Mouse (Mus musculus): ENCODE results near the gene Slc35d3. TPM values are rescaled to one million over a fixed set of nuclear protein-coding genes. Genes with fewer than 3 reads are reported as not detected.

Slc35d3 gene
- polyA plus RNA-seq, 1 experiment from 2014 or later: 2.4 TPM

GRCm38 (mm10) chr10:19849771-19850365, 1.4 kb downstream of the Slc35d3 start:
- under 1% methylated on average over 31 of the region's 32 CpGs for WGBS
- Histone ChIP-seq H3K9me3 (ENCODE audit: control insufficient read depth, low read length) (no peaks in the 10 kb centered on the region), H3K4me2 (ENCODE audit: low read length) (peak overlapping the region; percentile 99), H3K4me1 (ENCODE audit: control insufficient read depth, insufficient read depth, low read depth, low read length) (peaks cover 24% of the 10 kb centered on the region), H3K4me3 (ENCODE audit: low read length) (peak overlapping the region; percentile 63), H3K27ac (ENCODE audit: low read depth, low read length) (no peak overlapping the region), H3K27me3 (replicated peaks; ENCODE audit: control insufficient read depth, insufficient read depth, low read length) (peaks cover 39% of the 10 kb centered on the region), H3K9ac (ENCODE audit: low read depth, low read length) (peak overlapping the region; percentile 61), H3K36me3 (ENCODE audit: control insufficient read depth, insufficient read depth, low read length) (no peaks in the 10 kb centered on the region)
- ATAC-seq: peak; percentile 63

- H3K4me1 ChIP-seq (ENCODE audit: control insufficient read depth, insufficient read depth, low read depth, low read length): peaks cover 24% of the 10 kb centered on the region
- H3K36me3 ChIP-seq (ENCODE audit: control insufficient read depth, insufficient read depth, low read length): no peaks in the 10 kb centered on the region
- no peak overlapping the region for H3K27ac ChIP-seq (ENCODE audit: low read depth, low read length)
- 7% methylated on average over 44 of the region's 44 CpGs for WGBS
- H3K27me3 ChIP-seq (replicated peaks; ENCODE audit: control insufficient read depth, insufficient read depth, low read length): peaks cover 34% of the 10 kb centered on the region
- ATAC-seq: peak; percentile 40; the same call in 1 of the 2 replicates
- peak overlapping the region; percentile 99 for H3K4me2 ChIP-seq (ENCODE audit: low read length)
- no peak overlapping the region for H3K9ac ChIP-seq (ENCODE audit: low read depth, low read length)
- H3K4me3 ChIP-seq (ENCODE audit: low read length): peak overlapping the region; percentile 63
- no peaks in the 10 kb centered on the region for H3K9me3 ChIP-seq (ENCODE audit: control insufficient read depth, low read length)
These were observed 2.1 kb downstream of the Slc35d3 start for GRCm38 (mm10) chr10:19848928-19849770.

- 91% methylated on average over 5 of the region's 5 CpGs for WGBS
- H3K4me1 ChIP-seq (ENCODE audit: control insufficient read depth, insufficient read depth, low read depth, low read length): no peaks in the 10 kb centered on the region
- no peak for ATAC-seq
These were observed 11.4 kb downstream of the Slc35d3 start for GRCm38 (mm10) chr10:19839836-19840235.

GRCm38 (mm10) chr10:19835887-19836710, 15.2 kb downstream of the Slc35d3 start:
- WGBS: 49% methylated on average over 8 of the region's 8 CpGs
- H3K27ac ChIP-seq (ENCODE audit: low read depth, low read length): no peak overlapping the region; the same call in 1 of the 2 replicates
- ATAC-seq: 0 out of 2 replicates have a peak, but pooled peaks have one; percentile 40

More at GRCm38 (mm10) chr10:19839836-19840235, 11.4 kb downstream of the Slc35d3 start:
- Histone ChIP-seq H3K36me3 (ENCODE audit: control insufficient read depth, insufficient read depth, low read length) (no peaks in the 10 kb centered on the region), H3K4me3 (ENCODE audit: low read length) (no peak overlapping the region), H3K4me2 (ENCODE audit: low read length) (no peak overlapping the region), H3K9ac (ENCODE audit: low read depth, low read length) (no peak overlapping the region), H3K27ac (ENCODE audit: low read depth, low read length) (no peak overlapping the region), H3K27me3 (replicated peaks; ENCODE audit: control insufficient read depth, insufficient read depth, low read length) (no peaks in the 10 kb centered on the region), H3K9me3 (ENCODE audit: control insufficient read depth, low read length) (no peaks in the 10 kb centered on the region)

GRCm38 (mm10) chr10:19834222-19834621, 17.0 kb downstream of the Slc35d3 start:
- Histone ChIP-seq H3K9me3 (ENCODE audit: control insufficient read depth, low read length) (no peaks in the 10 kb centered on the region), H3K27ac (ENCODE audit: low read depth, low read length) (no peak overlapping the region), H3K27me3 (replicated peaks; ENCODE audit: control insufficient read depth, insufficient read depth, low read length) (no peaks in the 10 kb centered on the region), H3K36me3 (ENCODE audit: control insufficient read depth, insufficient read depth, low read length) (no peaks in the 10 kb centered on the region), H3K9ac (ENCODE audit: low read depth, low read length) (no peak overlapping the region), H3K4me3 (ENCODE audit: low read length) (no peak overlapping the region), H3K4me1 (ENCODE audit: control insufficient read depth, insufficient read depth, low read depth, low read length) (no peaks in the 10 kb centered on the region), H3K4me2 (ENCODE audit: low read length) (no peak overlapping the region)
- ATAC-seq: no peak
- WGBS: 98% methylated on average over 6 of the region's 6 CpGs

More at GRCm38 (mm10) chr10:19835887-19836710, 15.2 kb downstream of the Slc35d3 start:
- Histone ChIP-seq H3K9me3 (ENCODE audit: control insufficient read depth, low read length) (no peaks in the 10 kb centered on the region), H3K4me1 (ENCODE audit: control insufficient read depth, insufficient read depth, low read depth, low read length) (no peaks in the 10 kb centered on the region), H3K4me2 (ENCODE audit: low read length) (no peak overlapping the region), H3K4me3 (ENCODE audit: low read length) (no peak overlapping the region), H3K9ac (ENCODE audit: low read depth, low read length) (no peak overlapping the region), H3K36me3 (ENCODE audit: control insufficient read depth, insufficient read depth, low read length) (no peaks in the 10 kb centered on the region), H3K27me3 (replicated peaks; ENCODE audit: control insufficient read depth, insufficient read depth, low read length) (no peaks in the 10 kb centered on the region)

- no peak for ATAC-seq
- WGBS: 93% methylated on average over 5 of the region's 5 CpGs
These were observed 20.0 kb downstream of the Slc35d3 start for GRCm38 (mm10) chr10:19831072-19831849.

GRCm38 (mm10) chr10:19820986-19821385, 30.3 kb downstream of the Slc35d3 start:
- Histone ChIP-seq H3K4me3 (ENCODE audit: low read length) (no peak overlapping the region), H3K4me1 (ENCODE audit: control insufficient read depth, insufficient read depth, low read depth, low read length) (no peaks in the 10 kb centered on the region), H3K36me3 (ENCODE audit: control insufficient read depth, insufficient read depth, low read length) (no peaks in the 10 kb centered on the region), H3K27ac (ENCODE audit: low read depth, low read length) (no peak overlapping the region), H3K9me3 (ENCODE audit: control insufficient read depth, low read length) (no peaks in the 10 kb centered on the region), H3K27me3 (replicated peaks; ENCODE audit: control insufficient read depth, insufficient read depth, low read length) (no peaks in the 10 kb centered on the region), H3K9ac (ENCODE audit: low read depth, low read length) (no peak overlapping the region), H3K4me2 (ENCODE audit: low read length) (no peak overlapping the region)
- WGBS: 63% methylated on average over 3 of the region's 3 CpGs
- no peak for ATAC-seq

More at GRCm38 (mm10) chr10:19831072-19831849, 20.0 kb downstream of the Slc35d3 start:
- H3K4me1 ChIP-seq (ENCODE audit: control insufficient read depth, insufficient read depth, low read depth, low read length): no peaks in the 10 kb centered on the region
- no peaks in the 10 kb centered on the region for H3K36me3 ChIP-seq (ENCODE audit: control insufficient read depth, insufficient read depth, low read length)
- H3K4me2 ChIP-seq (ENCODE audit: low read length): no peak overlapping the region
- no peak overlapping the region for H3K4me3 ChIP-seq (ENCODE audit: low read length)
- H3K27ac ChIP-seq (ENCODE audit: low read depth, low read length): no peak overlapping the region
- no peaks in the 10 kb centered on the region for H3K9me3 ChIP-seq (ENCODE audit: control insufficient read depth, low read length)
- H3K9ac ChIP-seq (ENCODE audit: low read depth, low read length): no peak overlapping the region
- no peaks in the 10 kb centered on the region for H3K27me3 ChIP-seq (replicated peaks; ENCODE audit: control insufficient read depth, insufficient read depth, low read length)

- Histone ChIP-seq H3K4me2 (ENCODE audit: low read length) (no peak overlapping the region), H3K4me3 (ENCODE audit: low read length) (no peak overlapping the region), H3K9me3 (ENCODE audit: control insufficient read depth, low read length) (no peaks in the 10 kb centered on the region), H3K9ac (ENCODE audit: low read depth, low read length) (no peak overlapping the region), H3K27me3 (replicated peaks; ENCODE audit: control insufficient read depth, insufficient read depth, low read length) (no peaks in the 10 kb centered on the region), H3K27ac (ENCODE audit: low read depth, low read length) (no peak overlapping the region), H3K4me1 (ENCODE audit: control insufficient read depth, insufficient read depth, low read depth, low read length) (no peaks in the 10 kb centered on the region), H3K36me3 (ENCODE audit: control insufficient read depth, insufficient read depth, low read length) (no peaks in the 10 kb centered on the region)
- no peak for ATAC-seq
- WGBS: 63% methylated on average over 16 of the region's 16 CpGs
These were observed 32.4 kb downstream of the Slc35d3 start for GRCm38 (mm10) chr10:19818723-19819355.

Measured in hindbrain, embryonic 16.5 days (tissue).